ENCODE assay signal across 7 mouse cellular contexts in genomic region chr4:153975768-153976167, GRCm38 (mm10). TPM values are rescaled to one million over a fixed set of nuclear protein-coding genes. Genes with fewer than 3 reads are reported as not detected.
A peak's percentile ranks its signal among the peaks of the same experiment; 100 is the strongest.
DNase-seq lines count a peak whose midpoint lies in the region; ATAC-seq lines count a peak whose summit lies in the region.

No protein-coding gene starts in this region.

- peak overlapping the region; percentile 94 for H3K4me2 ChIP-seq in neural tube, embryonic 11.5 days (ENCODE audit: low read depth)
- H3K4me2 ChIP-seq in embryonic facial prominence, embryonic 14.5 days (ENCODE audit: low read depth, low read length) = peak overlapping the region; percentile 90
- peak overlapping the region; percentile 92 for H3K4me2 ChIP-seq in limb, embryonic 11.5 days (ENCODE audit: low read depth, severe bottlenecking)
- H3K4me2 ChIP-seq in stomach, embryonic 14.5 days (replicated peaks; ENCODE audit: low read depth, low read length) = peak overlapping the region; percentile 88

- 0 out of 2 replicates have a peak, but pooled peaks cover 2% of the 10 kb centered on the region for H3K36me3 ChIP-seq in neural tube, embryonic 11.5 days (ENCODE audit: control insufficient read depth, insufficient read depth, low read length)
- H3K36me3 ChIP-seq in embryonic facial prominence, embryonic 14.5 days (ENCODE audit: control insufficient read depth, insufficient read depth, low read length) = peaks cover 32% of the 10 kb centered on the region
- H3K36me3 ChIP-seq in limb, embryonic 11.5 days (ENCODE audit: control insufficient read depth, insufficient read depth, low read length) = peaks cover 3% of the 10 kb centered on the region; the same call in 1 of the 2 replicates
- peaks cover 13% of the 10 kb centered on the region for H3K36me3 ChIP-seq in stomach, embryonic 14.5 days (ENCODE audit: control insufficient read depth, insufficient read depth, low read length)

- H3K9ac ChIP-seq in neural tube, embryonic 11.5 days (ENCODE audit: low read length) = peak overlapping the region; percentile 92
- H3K9ac ChIP-seq in embryonic facial prominence, embryonic 14.5 days (ENCODE audit: low read depth, low read length) = peak overlapping the region; percentile 91
- peak overlapping the region; percentile 44; the same call in 1 of the 2 replicates for H3K9ac ChIP-seq in limb, embryonic 11.5 days (ENCODE audit: low read length)
- peak overlapping the region; percentile 77 for H3K9ac ChIP-seq in stomach, embryonic 14.5 days (replicated peaks; ENCODE audit: low read depth, low read length)

- H3K4me3 ChIP-seq in neural tube, embryonic 11.5 days (ENCODE audit: low read depth, low read length) = peak overlapping the region; percentile 91
- peak overlapping the region; percentile 98 for H3K4me3 ChIP-seq in embryonic facial prominence, embryonic 14.5 days (ENCODE audit: low read depth, low read length)
- H3K4me3 ChIP-seq in limb, embryonic 11.5 days (ENCODE audit: low read depth, low read length) = peak overlapping the region; percentile 69
- peak overlapping the region; percentile 95 for H3K4me3 ChIP-seq in stomach, embryonic 14.5 days (ENCODE audit: low read depth, low read length)

- WGBS in neural tube, embryonic 11.5 days = 42% methylated on average over 6 of the region's 6 CpGs
- WGBS in embryonic facial prominence, embryonic 14.5 days = 34% methylated on average over 6 of the region's 6 CpGs
- 51% methylated on average over 6 of the region's 6 CpGs for WGBS in limb, embryonic 11.5 days
- WGBS in stomach, embryonic 14.5 days = 37% methylated on average over 6 of the region's 6 CpGs

- no peaks in the 10 kb centered on the region for H3K9me3 ChIP-seq in neural tube, embryonic 11.5 days (ENCODE audit: control insufficient read depth, low read length)
- H3K9me3 ChIP-seq in embryonic facial prominence, embryonic 14.5 days (ENCODE audit: control insufficient read depth, low read length) = no peaks in the 10 kb centered on the region
- H3K9me3 ChIP-seq in limb, embryonic 11.5 days (ENCODE audit: control insufficient read depth, low read length) = no peaks in the 10 kb centered on the region
- H3K9me3 ChIP-seq in stomach, embryonic 14.5 days (ENCODE audit: control insufficient read depth, low read depth, low read length) = no peaks in the 10 kb centered on the region

- no peak for ATAC-seq in neural tube, embryonic 11.5 days (ENCODE audit: insufficient read depth, low FRiP score, low TSS enrichment)
- no peak for ATAC-seq in embryonic facial prominence, embryonic 14.5 days (ENCODE audit: low read depth)
- ATAC-seq in limb, embryonic 11.5 days (ENCODE audit: insufficient number of reproducible peaks, low FRiP score, low TSS enrichment, low read depth) = no peak
- ATAC-seq in stomach, embryonic 14.5 days (ENCODE audit: insufficient number of reproducible peaks, insufficient read depth, low FRiP score, low read depth) = no peak

- H3K27ac ChIP-seq in neural tube, embryonic 11.5 days (ENCODE audit: low read depth, low read length) = no peak overlapping the region
- H3K27ac ChIP-seq in embryonic facial prominence, embryonic 14.5 days (replicated peaks; ENCODE audit: low read depth, low read length) = no peak overlapping the region
- H3K27ac ChIP-seq in limb, embryonic 11.5 days (replicated peaks; ENCODE audit: low read depth, low read length) = no peak overlapping the region
- no peak overlapping the region for H3K27ac ChIP-seq in stomach, embryonic 14.5 days (ENCODE audit: low read length)

- intact Hi-C loops in left cerebral cortex, postnatal 10 days (cut with DNase I) = no loop called here

- H3K4me1 ChIP-seq in neural tube, embryonic 11.5 days (ENCODE audit: control insufficient read depth, insufficient read depth, low read length) = peaks cover 8% of the 10 kb centered on the region
- H3K4me1 ChIP-seq in embryonic facial prominence, embryonic 14.5 days (ENCODE audit: control insufficient read depth, insufficient read depth, low read length) = peaks cover 9% of the 10 kb centered on the region
- H3K4me1 ChIP-seq in limb, embryonic 11.5 days (ENCODE audit: control insufficient read depth, insufficient read depth, low read length) = peaks cover 4% of the 10 kb centered on the region; the same call in 1 of the 2 replicates
- peaks cover 10% of the 10 kb centered on the region for H3K4me1 ChIP-seq in stomach, embryonic 14.5 days (ENCODE audit: control insufficient read depth, insufficient read depth, low read length)

- no peak for DNase-seq in neural tube, embryonic 11.5 days (ENCODE audit: low spot score)
- no peak for DNase-seq in neural tube, embryonic 10.5 days (ENCODE audit: extremely low spot score, low spot score)
- DNase-seq in embryonic facial prominence, embryonic 14.5 days (ENCODE audit: low spot score) = no peak
- no peak for DNase-seq in limb, embryonic 11.5 days (ENCODE audit: low spot score)
- no peak for DNase-seq in left cerebral cortex, postnatal 10 days (ENCODE audit: extremely low spot score in 1 of 2, low spot score in 2 of 2)
- no peak for DNase-seq in gastrocnemius, postnatal 10 days

- H3K27me3 ChIP-seq in neural tube, embryonic 11.5 days (ENCODE audit: control insufficient read depth, insufficient read depth, low read length) = no peaks in the 10 kb centered on the region
- no peaks in the 10 kb centered on the region for H3K27me3 ChIP-seq in embryonic facial prominence, embryonic 14.5 days (replicated peaks; ENCODE audit: control insufficient read depth, insufficient read depth, low read length)
- no peaks in the 10 kb centered on the region for H3K27me3 ChIP-seq in limb, embryonic 11.5 days (ENCODE audit: control insufficient read depth, insufficient read depth, low read length)
- no peaks in the 10 kb centered on the region for H3K27me3 ChIP-seq in stomach, embryonic 14.5 days (ENCODE audit: control insufficient read depth, insufficient read depth, low read length)

RNA-seq across cellular contexts. Expression of gene Cep104, which starts 0.8 kb away (rescaled TPM):
- 22.3 and 22.9 TPM in 2 replicates for polyA plus RNA-seq in neural tube, embryonic 11.5 days (2014; fragmentation: Nextera tagmentation; extraction: Ambion mirVana)
- 14.2 and 15.2 TPM in 2 replicates for polyA plus RNA-seq in embryonic facial prominence, embryonic 14.5 days (2014; fragmentation: Nextera tagmentation; extraction: Ambion mirVana)
- polyA plus RNA-seq in limb, embryonic 11.5 days (2014; fragmentation: Nextera tagmentation; extraction: Ambion mirVana) = 19.3 and 19.7 TPM in 2 replicates
- polyA plus RNA-seq in stomach, embryonic 14.5 days (2014; fragmentation: Nextera tagmentation; extraction: Ambion mirVana) = 15.0 and 16.9 TPM in 2 replicates
- total RNA-seq in left cerebral cortex, postnatal 10 days (2021) = 10 to 100 TPM; 23.8 to 24.0 TPM
- total RNA-seq in gastrocnemius, postnatal 10 days (2021) = 10 to 100 TPM; 12.8 to 13.0 TPM

RNA-seq across cellular contexts. Expression of gene Dffb, which starts 0.8 kb away (rescaled TPM):
- polyA plus RNA-seq in neural tube, embryonic 11.5 days (2014; fragmentation: Nextera tagmentation; extraction: Ambion mirVana) = 10.2 and 11.7 TPM in 2 replicates
- polyA plus RNA-seq in embryonic facial prominence, embryonic 14.5 days (2014; fragmentation: Nextera tagmentation; extraction: Ambion mirVana) = 7.3 and 10.1 TPM in 2 replicates
- polyA plus RNA-seq in limb, embryonic 11.5 days (2014; fragmentation: Nextera tagmentation; extraction: Ambion mirVana) = 12.8 and 14.1 TPM in 2 replicates
- 11.6 and 13.7 TPM in 2 replicates for polyA plus RNA-seq in stomach, embryonic 14.5 days (2014; fragmentation: Nextera tagmentation; extraction: Ambion mirVana)
- 10 to 100 TPM; 12.1 to 13.8 TPM for total RNA-seq in left cerebral cortex, postnatal 10 days (2021)
- total RNA-seq in gastrocnemius, postnatal 10 days (2021) = 1 to 10 TPM; 3.1 to 5.4 TPM

RNA-seq across cellular contexts. Expression of gene A430005L14Rik, which starts 18.7 kb away (rescaled TPM):
- polyA plus RNA-seq in neural tube, embryonic 11.5 days (2014; fragmentation: Nextera tagmentation; extraction: Ambion mirVana) = 100 and 104 TPM in 2 replicates
- polyA plus RNA-seq in embryonic facial prominence, embryonic 14.5 days (2014; fragmentation: Nextera tagmentation; extraction: Ambion mirVana) = 68.8 and 70.8 TPM in 2 replicates
- polyA plus RNA-seq in limb, embryonic 11.5 days (2014; fragmentation: Nextera tagmentation; extraction: Ambion mirVana) = 122 and 124 TPM in 2 replicates
- 70.4 and 76.6 TPM in 2 replicates for polyA plus RNA-seq in stomach, embryonic 14.5 days (2014; fragmentation: Nextera tagmentation; extraction: Ambion mirVana)
- 10 to 100 TPM; 15.9 to 18.5 TPM for total RNA-seq in left cerebral cortex, postnatal 10 days (2021)
- 10 to 100 TPM in 1 of 2 experiments, 1 to 10 TPM in 1; 9.5 to 14.6 TPM for total RNA-seq in gastrocnemius, postnatal 10 days (2021)

RNA-seq across cellular contexts. Expression of gene Lrrc47, which starts 35.8 kb away (rescaled TPM):
- 15.2 and 18.6 TPM in 2 replicates for polyA plus RNA-seq in neural tube, embryonic 11.5 days (2014; fragmentation: Nextera tagmentation; extraction: Ambion mirVana)
- polyA plus RNA-seq in embryonic facial prominence, embryonic 14.5 days (2014; fragmentation: Nextera tagmentation; extraction: Ambion mirVana) = 11.6 and 11.9 TPM in 2 replicates
- polyA plus RNA-seq in limb, embryonic 11.5 days (2014; fragmentation: Nextera tagmentation; extraction: Ambion mirVana) = 14.9 and 16.0 TPM in 2 replicates
- 10.4 and 12.0 TPM in 2 replicates for polyA plus RNA-seq in stomach, embryonic 14.5 days (2014; fragmentation: Nextera tagmentation; extraction: Ambion mirVana)
- total RNA-seq in left cerebral cortex, postnatal 10 days (2021) = 10 to 100 TPM; 54.8 to 58.4 TPM
- 10 to 100 TPM; 28.7 to 34.6 TPM for total RNA-seq in gastrocnemius, postnatal 10 days (2021)

RNA-seq across cellular contexts. Expression of gene Smim1, which starts 50.3 kb away (rescaled TPM):
- polyA plus RNA-seq in neural tube, embryonic 11.5 days (2014; fragmentation: Nextera tagmentation; extraction: Ambion mirVana) = 8.5 and 10.5 TPM in 2 replicates
- 34.3 TPM in 2 replicates for polyA plus RNA-seq in embryonic facial prominence, embryonic 14.5 days (2014; fragmentation: Nextera tagmentation; extraction: Ambion mirVana)
- 9.1 and 9.6 TPM in 2 replicates for polyA plus RNA-seq in limb, embryonic 11.5 days (2014; fragmentation: Nextera tagmentation; extraction: Ambion mirVana)
- 36.0 and 40.2 TPM in 2 replicates for polyA plus RNA-seq in stomach, embryonic 14.5 days (2014; fragmentation: Nextera tagmentation; extraction: Ambion mirVana)
- 1 to 10 TPM; 2.4 to 2.8 TPM for total RNA-seq in left cerebral cortex, postnatal 10 days (2021)
- total RNA-seq in gastrocnemius, postnatal 10 days (2021) = 10 to 100 TPM; 10.2 to 11.1 TPM
